Mouse (Mus musculus) layer of hippocampus, adult 9-11 months (tissue): ENCODE data around the gene Dmrt1.

Experiments used
- DNase-seq: peaks from one replicate; pipeline ENCODE4 v3.0.0; 2022

The Dmrt1 gene

GRCm38 (mm10) chr19:25574431-25574830, 69.0 kb downstream of the Dmrt1 start:
- DNase-seq, result no peak

GRCm38 (mm10) chr19:25574981-25575814, 69.8 kb downstream of the Dmrt1 start:
- no peak for DNase-seq

- DNase-seq, result no peak
These were observed 72.9 kb downstream of the Dmrt1 start for GRCm38 (mm10) chr19:25578358-25578757.

GRCm38 (mm10) chr19:25579440-25579839, 74.0 kb downstream of the Dmrt1 start:
- DNase-seq, result no peak

- DNase-seq, result no peak
These were observed 92.4 kb downstream of the Dmrt1 start for GRCm38 (mm10) chr19:25597717-25598232.

GRCm38 (mm10) chr19:25598626-25599025, 93.2 kb downstream of the Dmrt1 start:
- DNase-seq, result no peak

- no peak for DNase-seq
These were observed 96.5 kb downstream of the Dmrt1 start for GRCm38 (mm10) chr19:25601966-25602365.

GRCm38 (mm10) chr19:25607461-25608205, 102.2 kb downstream of the Dmrt1 start:
- DNase-seq, result no peak

- DNase-seq, result no peak
These were observed 102.8 kb downstream of the Dmrt1 start for GRCm38 (mm10) chr19:25608206-25608580.

GRCm38 (mm10) chr19:25608961-25609850, 103.8 kb downstream of the Dmrt1 start:
- no peak for DNase-seq

GRCm38 (mm10) chr19:25610015-25610410, 104.6 kb downstream of the Dmrt1 start, which contains the start of gene Dmrt3:
TSS of gene Dmrt3 (plus strand) at chr19:25610301.
- DNase-seq, result no peak

GRCm38 (mm10) chr19:25610411-25611111, 105.1 kb downstream of the Dmrt1 start:
- DNase-seq, result no peak

GRCm38 (mm10) chr19:25611116-25611515, 105.7 kb downstream of the Dmrt1 start:
- no peak for DNase-seq

GRCm38 (mm10) chr19:25611876-25612805, 106.7 kb downstream of the Dmrt1 start:
- no peak for DNase-seq

GRCm38 (mm10) chr19:25612806-25613295, 107.4 kb downstream of the Dmrt1 start:
- no peak for DNase-seq

GRCm38 (mm10) chr19:25613476-25614300, 108.3 kb downstream of the Dmrt1 start:
- no peak for DNase-seq

- DNase-seq, result no peak
These were observed 110.5 kb downstream of the Dmrt1 start for GRCm38 (mm10) chr19:25615889-25616288.

GRCm38 (mm10) chr19:25622291-25623251, 117.2 kb downstream of the Dmrt1 start:
- DNase-seq, result peak; percentile 34

GRCm38 (mm10) chr19:25628490-25628889, 123.1 kb downstream of the Dmrt1 start:
- DNase-seq, result peak; percentile 15
